Mouse (Mus musculus) gastrocnemius, adult 2 months (tissue): ENCODE data around the gene Mapk8ip3. TPM values are rescaled to one million over a fixed set of nuclear protein-coding genes. Genes with fewer than 3 reads are reported as not detected.

Source experiments
- DNase-seq: peaks from one replicate; pipeline ENCODE4 v3.0.0; 2022
- H3K27ac ChIP-seq: fragments of 200-600 bp; 2 replicates; pipeline ENCODE4 v1.8.1; 2022; ENCODE audit warnings: mild to moderate bottlenecking
- H3K4me3 ChIP-seq: fragments of 200-600 bp; 2 replicates; pipeline ENCODE4 v1.8.1; 2022; ENCODE audit warnings: mild to moderate bottlenecking, moderate library complexity
- CTCF ChIP-seq: fragments of 200-600 bp; IDR thresholded peaks from 2 replicates; pipeline ENCODE4 v1.8.1; 2022; ENCODE audit warnings: antibody characterized with exemption, mild to moderate bottlenecking, moderate library complexity
- intact Hi-C: fragments of 180-260 bp; cut with DNase I; formaldehyde crosslinking; loops from one replicate; pipeline ENCODE4 v1.15.1; 2025
- total RNA-seq, 2 experiments: library from RNA; stranded (reverse); gene quantifications; 2 replicates each; pipeline ENCODE4 v1.2.3; 2021

The Mapk8ip3 gene
- total RNA-seq, 2 experiments from 2014 or later = 19.3 to 21.8 TPM

GRCm38 (mm10) chr17:24873695-24874404, 62.9 kb downstream of the Mapk8ip3 start:
- no peak for TF ChIP-seq CTCF
- intact Hi-C loops = no loop called here
- Histone ChIP-seq H3K27ac (no peak overlapping the region), H3K4me3 (no peak overlapping the region)
- DNase-seq = no peak

GRCm38 (mm10) chr17:24867914-24868313, 68.9 kb downstream of the Mapk8ip3 start:
- Histone ChIP-seq H3K27ac (peak overlapping the region; percentile 35; the same call in 1 of the 2 replicates), H3K4me3 (no peak overlapping the region)
- no peak for TF ChIP-seq CTCF
- intact Hi-C loops = no loop called here
- peak; percentile 55 for DNase-seq

- H3K4me3 ChIP-seq = no peak within 1 kb of the TSS
- no peak for TF ChIP-seq CTCF
- peak; percentile 9 for DNase-seq
- H3K27ac ChIP-seq = no peak within 1 kb of the TSS
- intact Hi-C loops = no loop called here
Measured at GRCm38 (mm10) chr17:24865776-24866175, 71.0 kb downstream of the Mapk8ip3 start, which contains the start of gene Igfals. Igfals (plus strand) TSS chr17:24865997.

GRCm38 (mm10) chr17:24861785-24862184, 75.0 kb downstream of the Mapk8ip3 start:
- TF ChIP-seq CTCF = no peak
- intact Hi-C loops = no loop called here
- H3K4me3 ChIP-seq = no peak overlapping the region
- DNase-seq = no peak
- H3K27ac ChIP-seq = no peak overlapping the region

- intact Hi-C loops = no loop called here
- TF ChIP-seq CTCF = no peak
- DNase-seq = no peak
- Histone ChIP-seq H3K4me3 (no peak overlapping the region), H3K27ac (no peak overlapping the region)
Measured at GRCm38 (mm10) chr17:24860076-24860475, 76.7 kb downstream of the Mapk8ip3 start.

- intact Hi-C loops = no loop called here
- no peak overlapping the region for H3K4me3 ChIP-seq
- H3K27ac ChIP-seq = no peak overlapping the region
- no peak for TF ChIP-seq CTCF
- DNase-seq = no peak
Measured at GRCm38 (mm10) chr17:24858967-24859366, 77.8 kb downstream of the Mapk8ip3 start.

- no peak for DNase-seq
- intact Hi-C loops = no loop called here
- H3K27ac ChIP-seq = no peak overlapping the region
- no peak overlapping the region for H3K4me3 ChIP-seq
- no peak for TF ChIP-seq CTCF
Measured at GRCm38 (mm10) chr17:24857831-24858470, 78.8 kb downstream of the Mapk8ip3 start.

- intact Hi-C loops = no loop called here
- Histone ChIP-seq H3K27ac (no peak overlapping the region), H3K4me3 (no peak overlapping the region)
- DNase-seq = no peak
- TF ChIP-seq CTCF = no peak
Measured at GRCm38 (mm10) chr17:24856589-24856988, 80.2 kb downstream of the Mapk8ip3 start.

- no peak overlapping the region for H3K4me3 ChIP-seq
- intact Hi-C loops = no loop called here
- H3K27ac ChIP-seq = no peak overlapping the region
- TF ChIP-seq CTCF = no peak
- no peak for DNase-seq
Measured at GRCm38 (mm10) chr17:24855838-24856464, 80.8 kb downstream of the Mapk8ip3 start.

GRCm38 (mm10) chr17:24851381-24852125, 85.2 kb downstream of the Mapk8ip3 start:
- Histone ChIP-seq H3K27ac (peak overlapping the region; percentile 99), H3K4me3 (peak overlapping the region; percentile 97)
- no peak for TF ChIP-seq CTCF
- DNase-seq = no peak
- intact Hi-C loops = loop anchor here (5.0 kb wide), 1 partner anchor 36 kb away; the partner anchor contains the start of genes Nubp2 and Spsb3

GRCm38 (mm10) chr17:24850773-24851127, 86.0 kb downstream of the Mapk8ip3 start:
- peak overlapping the region; percentile 99 for H3K27ac ChIP-seq
- intact Hi-C loops = loop anchor here (5.0 kb wide), 1 partner anchor 37 kb away; the partner anchor contains the start of genes Nubp2 and Spsb3

GRCm38 (mm10) chr17:24850065-24850772, 86.6 kb downstream of the Mapk8ip3 start, which contains the start of gene Fahd1:
Fahd1 (minus strand) TSS chr17:24850364.
- DNase-seq = peak; percentile 97
- H3K4me3 ChIP-seq = peak within 1 kb of the TSS; percentile 97
- TF ChIP-seq CTCF = peak; percentile 25
- H3K27ac ChIP-seq = peak within 1 kb of the TSS; percentile 99
- intact Hi-C loops = loop anchor here (5.0 kb wide), 1 partner anchor 37 kb away; the partner anchor contains the start of genes Nubp2 and Spsb3

More at GRCm38 (mm10) chr17:24850773-24851127, 86.0 kb downstream of the Mapk8ip3 start:
- DNase-seq = no peak
- H3K4me3 ChIP-seq = peak overlapping the region; percentile 97
- no peak for TF ChIP-seq CTCF
